Mouse (Mus musculus): ENCODE results near the gene Npdc1. TPM values are rescaled to one million over a fixed set of nuclear protein-coding genes. Genes with fewer than 3 reads are reported as not detected.
A peak's percentile ranks its signal among the peaks of the same experiment; 100 is the strongest.

Npdc1 gene
- 6.3 and 7.2 TPM in 2 replicates for polyA plus RNA-seq (2015; fragmentation: Nextera tagmentation; extraction: Ambion mirVana)

DNA sequence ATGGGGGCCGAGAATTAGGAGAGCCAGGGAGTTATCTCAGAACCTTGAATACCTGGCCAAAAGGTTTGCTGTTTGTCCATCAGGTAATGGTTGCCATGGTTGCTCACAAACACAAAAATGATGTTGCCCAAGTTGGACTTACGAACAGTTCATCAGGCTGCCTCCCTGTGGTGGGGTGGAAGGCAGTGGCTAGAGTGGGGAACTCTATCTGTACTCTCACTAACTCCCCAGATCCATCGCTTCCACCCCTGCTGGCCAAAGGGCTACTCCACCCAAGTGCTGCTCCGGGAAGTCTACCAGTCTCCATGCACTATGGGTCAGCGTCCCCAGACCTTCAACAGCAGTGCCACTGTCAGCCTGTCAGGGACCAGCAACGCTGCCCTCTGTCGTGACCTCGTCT is at the start of gene Npdc1:
TSS of gene Npdc1 (plus strand) at position 301 of the 400 bp plus-strand sequence.
- DNase-seq (ENCODE audit: low spot score): no peak

DNA sequence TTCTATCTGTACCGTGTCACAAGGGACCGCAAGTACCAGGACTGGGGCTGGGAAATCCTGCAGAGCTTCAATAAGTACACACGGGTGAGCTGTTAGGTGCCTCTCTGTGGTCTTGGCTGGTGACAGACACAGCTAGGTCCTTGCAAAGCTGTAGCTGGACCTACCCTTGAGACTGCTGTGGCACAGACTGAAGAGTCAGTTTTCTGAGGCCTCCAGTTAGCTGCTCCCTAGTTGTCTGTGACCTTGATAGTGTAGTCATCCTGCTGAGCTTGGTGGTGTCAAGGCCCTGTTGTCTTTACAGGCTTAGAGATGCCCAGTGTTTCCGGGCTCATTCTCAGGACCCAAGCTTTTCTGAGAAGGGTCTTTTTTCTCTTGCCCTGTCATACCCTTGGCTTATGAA is 49.7 kb upstream of the Npdc1 start:
- no peak for DNase-seq (ENCODE audit: low spot score)

DNA sequence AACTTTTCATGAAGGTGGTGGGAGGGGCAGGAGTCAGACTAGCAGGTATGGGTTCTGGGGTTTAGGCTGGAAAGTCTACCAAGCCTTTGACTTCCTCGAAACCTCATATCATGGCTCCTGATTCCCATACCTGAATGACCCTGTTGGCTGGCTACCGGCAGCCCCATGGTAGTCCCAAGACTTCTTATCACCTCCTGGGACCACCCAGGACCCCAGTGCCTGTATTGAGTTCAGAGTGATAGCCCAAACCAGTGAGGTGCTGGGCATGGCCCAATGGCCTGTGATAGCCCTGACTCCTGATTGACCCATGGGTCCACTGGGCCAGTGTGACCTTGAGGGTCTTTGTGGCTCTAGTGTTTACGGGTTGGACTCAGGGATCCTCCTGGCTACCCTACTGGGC is 48.5 kb upstream of the Npdc1 start:
- DNase-seq (ENCODE audit: low spot score): no peak

DNA sequence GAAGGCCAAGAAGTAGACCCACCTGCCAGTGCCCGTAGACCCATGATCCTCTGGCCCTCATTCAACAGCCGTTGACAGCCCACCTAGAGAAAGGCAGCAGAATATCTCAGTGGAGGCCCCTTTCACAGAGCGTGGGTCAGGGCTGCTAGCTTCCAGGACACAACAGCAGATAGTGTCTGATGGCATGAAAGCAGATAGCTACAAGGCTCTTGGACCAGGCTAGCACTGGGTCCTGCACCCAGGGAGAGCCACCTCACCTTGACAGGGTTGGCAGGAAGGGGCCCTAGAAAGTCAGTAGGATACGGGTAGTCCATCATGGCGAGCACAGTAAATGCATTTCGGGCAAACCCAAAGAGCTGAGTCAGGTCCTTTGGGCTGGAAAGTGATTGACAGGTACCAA is 44.9 kb upstream of the Npdc1 start:
- DNase-seq (ENCODE audit: low spot score): no peak

DNA sequence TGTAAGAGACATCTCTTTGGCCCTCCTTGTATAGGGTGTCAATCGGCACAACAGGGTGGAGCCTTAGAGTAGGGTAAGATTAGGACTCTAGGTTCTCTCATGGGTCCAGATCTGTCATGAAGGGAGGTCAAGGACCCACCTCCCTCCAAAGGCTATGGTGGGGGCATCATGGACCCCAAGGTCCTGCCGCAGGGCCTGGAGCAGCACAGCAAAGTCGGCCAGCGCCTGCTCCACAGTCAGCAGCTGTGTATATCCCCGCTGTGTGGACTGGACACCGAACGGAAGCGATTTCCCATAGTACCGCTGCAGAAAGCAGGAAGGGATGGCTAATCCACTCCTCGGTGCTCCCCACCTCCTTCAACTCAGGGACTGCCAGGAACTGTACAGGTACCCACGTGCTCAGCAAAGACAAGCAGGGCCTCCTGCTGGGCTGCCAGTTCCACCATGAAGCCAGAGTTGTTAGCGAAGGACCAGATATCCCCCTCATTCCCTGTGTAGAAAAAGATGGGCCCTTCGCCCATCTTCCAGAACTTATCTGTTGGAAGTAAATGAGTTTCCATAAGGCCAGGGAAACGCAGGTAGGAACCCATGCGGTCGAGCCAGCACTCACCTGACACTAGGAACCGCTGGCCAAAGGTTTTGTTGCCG is 43.6 kb upstream of the Npdc1 start:
- no peak for DNase-seq (ENCODE audit: low spot score)

DNA sequence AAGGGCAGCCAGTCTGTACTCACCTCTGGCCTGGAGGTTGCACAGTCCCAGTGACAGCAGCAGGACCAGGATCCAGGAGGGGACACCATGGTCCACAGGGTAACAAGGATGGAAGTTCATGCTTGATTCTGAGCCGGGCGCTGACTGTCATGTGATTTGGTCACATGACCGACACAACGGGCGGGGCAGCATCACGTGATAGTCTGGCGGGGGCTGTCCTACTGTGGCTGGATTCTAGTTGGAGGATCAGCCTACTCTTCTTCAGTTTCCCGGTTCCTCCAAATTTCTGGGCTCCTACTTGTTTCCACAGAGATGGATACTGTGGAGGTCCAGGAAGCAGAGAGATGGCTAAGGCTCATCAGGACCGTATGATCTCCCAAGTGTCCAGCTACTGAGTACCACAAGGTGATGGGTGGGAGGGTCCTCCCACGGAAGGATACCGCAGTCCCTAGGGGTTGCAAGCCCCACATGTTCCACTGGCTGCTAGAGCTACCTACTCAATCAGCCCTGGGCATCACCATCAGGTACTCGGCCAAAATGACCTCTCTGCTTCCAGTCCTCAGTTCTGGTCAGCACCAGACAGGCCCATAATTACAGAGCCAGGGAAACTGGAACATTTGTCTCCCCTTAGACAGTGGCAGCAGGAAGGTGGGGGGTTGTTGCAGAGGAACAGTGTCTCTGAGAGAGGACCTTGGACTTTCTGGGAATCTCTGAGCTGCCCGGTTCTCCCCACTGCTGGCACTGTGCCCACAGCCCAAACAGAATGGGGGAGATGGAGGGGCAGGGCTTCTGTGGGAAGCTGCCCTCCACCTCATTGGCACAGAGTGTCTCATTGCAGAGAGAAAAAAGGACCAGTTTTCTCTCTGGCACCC is 42.7 kb upstream of the Npdc1 start, which contains the start of gene Dpp7:
TSS of gene Dpp7 (minus strand) at position 152 of the 872 bp plus-strand sequence.
- peak; percentile 74 for DNase-seq (ENCODE audit: low spot score)

DNA sequence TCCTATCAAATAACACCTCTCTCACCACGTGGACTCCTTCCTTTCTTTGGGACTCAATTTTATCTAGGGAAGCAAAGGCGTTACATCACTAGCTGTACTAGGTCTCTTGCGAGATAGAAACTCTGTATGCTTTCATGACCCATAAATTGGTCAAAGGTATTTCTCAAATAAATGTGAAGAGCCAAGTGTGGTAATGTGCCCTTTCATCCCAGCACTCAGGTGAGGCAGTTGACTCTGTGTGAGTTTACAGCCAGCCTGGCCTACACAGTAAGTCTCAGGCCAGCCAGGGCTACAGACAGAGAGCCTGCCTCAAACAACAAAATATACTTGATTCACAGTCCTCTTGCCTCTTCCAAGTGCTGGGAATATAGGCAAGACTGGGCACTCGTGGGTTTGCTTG is 39.3 kb upstream of the Npdc1 start:
- no peak for DNase-seq (ENCODE audit: low spot score)

DNA sequence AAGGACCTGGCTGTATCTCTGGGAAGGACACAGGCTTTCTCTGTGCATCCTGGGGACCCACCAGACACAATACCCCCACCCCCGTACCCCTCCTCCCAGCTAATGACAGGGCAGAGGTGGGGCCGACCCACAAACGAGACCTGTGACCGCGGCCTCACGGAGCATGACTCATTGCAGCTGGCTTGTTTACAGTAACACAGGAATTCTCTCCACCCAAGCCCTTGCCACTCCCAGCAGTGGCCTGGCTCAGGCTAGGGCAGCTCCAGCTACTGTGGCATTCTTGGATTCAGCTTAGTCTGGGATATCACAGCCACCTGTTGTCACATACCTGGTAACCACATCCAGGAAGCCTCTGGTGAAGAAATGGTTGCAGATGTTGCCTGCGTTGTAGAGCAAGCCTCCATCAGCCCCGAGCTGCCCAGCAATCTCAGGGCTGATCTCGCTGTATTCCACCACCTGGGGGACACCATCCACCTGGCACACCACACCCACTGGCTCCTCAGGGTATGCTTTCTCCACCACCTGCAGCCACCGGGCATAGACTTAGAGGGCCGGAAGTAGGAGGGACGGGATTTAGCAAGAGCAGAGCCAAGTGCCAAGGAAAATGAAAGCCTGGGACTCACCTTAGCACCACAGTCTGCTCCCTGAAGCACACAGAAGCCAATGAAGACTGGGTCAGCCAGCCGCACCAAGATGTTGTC is 35.5 kb upstream of the Npdc1 start:
- DNase-seq (ENCODE audit: low spot score): no peak

DNA sequence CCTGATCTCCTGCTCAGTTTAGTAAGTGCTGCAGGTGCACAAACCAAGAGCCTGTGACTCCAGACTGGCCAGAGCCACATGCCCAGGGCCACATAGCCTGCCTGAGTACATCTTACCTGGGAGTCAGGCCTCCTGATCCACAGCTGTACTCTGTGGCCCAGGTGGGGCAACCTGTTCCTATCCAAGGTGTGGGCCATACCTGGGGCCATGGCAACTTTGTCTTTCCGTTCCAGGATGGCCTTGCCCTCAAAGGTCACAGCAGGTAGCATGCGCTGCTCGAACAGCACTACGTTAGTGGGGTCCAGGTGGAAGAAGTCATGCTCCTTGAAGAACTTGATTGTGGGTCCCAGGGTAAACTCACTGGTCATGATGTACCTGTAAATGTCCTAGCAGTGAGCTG is 34.8 kb upstream of the Npdc1 start:
- no peak for DNase-seq (ENCODE audit: low spot score)

DNA sequence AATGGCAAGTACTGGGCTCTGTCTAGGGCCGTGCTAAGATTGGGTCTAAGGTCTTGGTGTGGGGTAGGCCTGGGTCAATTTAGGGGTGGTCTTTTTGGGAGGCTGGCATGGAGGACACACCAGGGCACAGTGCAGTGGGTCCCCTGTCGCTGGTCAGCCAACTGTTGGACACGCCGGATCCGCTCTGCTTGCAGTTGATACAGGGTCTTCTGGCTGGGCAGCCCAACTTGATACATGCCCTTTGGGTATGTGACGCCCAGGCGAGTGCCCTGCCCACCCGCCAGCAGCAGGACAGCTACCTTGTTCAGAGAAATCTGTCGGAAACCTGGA is 34.4 kb upstream of the Npdc1 start:
- DNase-seq (ENCODE audit: low spot score): no peak

DNA sequence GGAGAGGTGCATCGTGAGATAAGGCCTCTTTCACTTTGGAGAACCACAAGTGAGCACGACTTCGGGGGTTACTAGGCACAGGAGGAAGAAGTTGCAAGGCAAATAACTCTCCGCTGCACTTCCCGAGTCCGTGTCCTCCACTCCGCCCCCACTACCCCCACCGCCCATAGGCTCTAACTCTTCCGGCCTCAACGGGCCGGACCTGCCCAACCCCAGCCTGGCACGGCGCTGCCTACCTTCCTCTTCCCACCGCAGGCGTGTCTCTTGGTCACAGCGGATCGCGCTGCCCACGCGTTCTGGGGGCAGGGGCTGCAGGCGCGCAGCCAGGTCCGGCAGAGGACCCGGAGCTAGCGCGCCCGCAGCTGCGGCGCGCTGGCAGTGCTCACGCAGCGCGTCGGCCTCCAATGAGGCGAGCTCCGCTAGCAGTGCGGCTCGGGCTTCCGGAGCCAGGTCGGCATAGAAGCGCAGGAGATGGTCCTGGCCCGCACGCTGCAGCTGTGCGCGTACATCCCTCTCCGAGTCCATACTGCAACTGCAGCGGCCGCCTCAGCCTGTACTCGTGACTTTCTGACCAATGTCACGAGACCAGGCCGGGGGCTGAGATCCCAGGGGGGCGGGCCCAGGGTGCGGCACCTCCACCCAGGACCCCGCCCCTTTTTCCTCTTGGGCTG is 33.9 kb upstream of the Npdc1 start, which contains the start of gene Uap1l1:
TSS of gene Uap1l1 (minus strand) at position 592 of the 671 bp plus-strand sequence.
- peak; percentile 62 for DNase-seq (ENCODE audit: low spot score)

DNA sequence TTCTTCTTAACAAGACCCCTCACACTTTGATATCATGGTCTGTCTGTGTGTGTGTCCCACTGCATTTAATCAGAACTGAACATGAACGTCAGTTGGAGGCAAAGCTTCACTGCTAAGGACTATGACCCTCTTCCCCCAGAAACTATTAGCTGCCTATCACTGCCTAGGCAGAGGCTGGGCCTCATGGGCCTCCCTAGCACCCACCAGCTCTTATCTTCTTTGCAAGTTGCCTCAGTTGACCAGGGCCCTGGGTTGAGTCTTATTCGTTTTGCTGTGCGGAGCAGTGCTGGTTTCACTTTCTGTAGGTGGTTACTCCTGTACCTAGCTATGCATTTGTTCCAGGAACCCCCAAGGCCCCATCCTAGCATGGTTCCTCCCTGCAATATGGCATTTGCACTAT is 29.2 kb upstream of the Npdc1 start:
- no peak for DNase-seq (ENCODE audit: low spot score)

DNA sequence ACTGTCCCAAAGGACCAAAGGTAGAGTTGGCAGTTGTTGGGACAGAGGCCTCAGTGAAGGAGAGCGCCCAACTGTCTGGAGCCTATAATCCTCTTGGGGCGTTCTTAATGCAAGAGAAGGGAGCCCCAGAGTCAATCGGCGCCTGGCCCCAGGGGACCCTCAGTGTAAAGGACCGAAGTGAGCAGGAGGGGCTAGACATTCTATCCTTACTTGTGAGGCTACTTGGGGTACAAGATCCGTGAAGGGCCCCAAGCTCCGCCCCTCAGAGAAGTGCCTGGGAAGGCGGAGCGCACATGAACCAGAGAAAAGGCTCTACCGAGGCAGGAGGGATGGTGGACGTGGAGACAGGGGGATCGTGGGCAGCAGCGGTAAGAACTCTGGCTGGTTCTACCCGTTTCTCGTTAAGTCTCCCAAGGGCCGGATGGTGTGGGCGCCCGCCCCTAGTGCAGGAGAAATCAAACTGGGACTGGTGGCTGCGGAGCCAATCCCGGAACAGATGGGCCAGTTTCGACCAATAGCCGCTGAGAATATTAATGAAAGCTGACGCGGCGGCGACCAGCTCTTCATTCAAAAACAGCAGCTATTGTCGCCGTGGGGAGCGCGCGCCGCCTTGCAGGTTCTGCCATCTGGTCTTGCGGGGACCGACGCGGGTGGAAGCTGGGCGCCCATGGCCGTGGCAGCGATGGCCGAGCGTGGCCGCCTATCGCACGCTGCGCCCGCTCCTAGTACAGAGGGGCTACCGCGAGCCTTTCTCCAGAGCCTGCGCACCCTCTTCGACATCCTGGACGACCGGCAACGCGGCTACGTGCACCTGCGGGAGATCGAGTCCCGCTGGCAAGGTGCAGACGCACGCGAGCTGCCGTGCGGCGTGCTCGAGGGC is 27.1 kb upstream of the Npdc1 start, which contains the start of gene Sapcd2:
TSS of gene Sapcd2 (plus strand) at position 558 of the 880 bp plus-strand sequence.
- DNase-seq (ENCODE audit: low spot score): peak; percentile 84

DNA sequence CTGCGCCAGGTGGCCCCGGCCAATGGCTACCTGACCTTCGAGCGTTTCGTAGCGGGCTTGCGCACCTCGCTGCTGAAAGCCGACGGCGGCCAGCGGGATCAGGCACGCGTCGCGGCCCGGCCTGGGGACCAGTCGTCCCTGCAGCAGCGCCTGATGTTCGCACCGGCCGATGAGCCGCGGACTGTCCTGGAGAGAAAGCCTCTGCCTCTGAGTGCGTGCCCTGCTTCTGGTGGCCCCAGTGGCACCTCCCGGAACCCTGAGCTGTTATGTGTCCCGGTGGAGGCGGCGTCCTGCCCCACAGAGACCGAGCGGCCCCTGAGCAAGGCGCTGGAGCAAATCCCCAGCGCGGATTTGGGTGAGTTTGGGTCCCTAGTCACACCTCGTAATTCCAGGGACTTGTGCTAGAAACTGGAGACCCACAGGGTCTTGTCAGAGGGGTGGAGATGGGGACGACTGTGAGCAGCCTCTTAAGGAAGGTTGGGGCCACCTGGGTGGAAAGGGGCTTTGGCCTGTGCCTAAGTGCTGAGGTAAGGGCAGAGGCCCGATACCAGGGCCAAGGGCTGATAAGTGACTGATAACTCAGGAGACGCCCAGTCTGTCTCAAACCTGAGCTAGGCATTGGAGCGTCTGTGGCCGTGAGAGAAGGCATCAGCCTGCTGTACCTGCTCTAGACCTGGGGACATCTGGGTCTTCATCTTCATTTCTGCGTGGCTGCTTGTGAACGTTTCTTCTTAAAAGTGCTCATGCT is 26.3 kb upstream of the Npdc1 start:
- DNase-seq (ENCODE audit: low spot score): peak; percentile 11

DNA sequence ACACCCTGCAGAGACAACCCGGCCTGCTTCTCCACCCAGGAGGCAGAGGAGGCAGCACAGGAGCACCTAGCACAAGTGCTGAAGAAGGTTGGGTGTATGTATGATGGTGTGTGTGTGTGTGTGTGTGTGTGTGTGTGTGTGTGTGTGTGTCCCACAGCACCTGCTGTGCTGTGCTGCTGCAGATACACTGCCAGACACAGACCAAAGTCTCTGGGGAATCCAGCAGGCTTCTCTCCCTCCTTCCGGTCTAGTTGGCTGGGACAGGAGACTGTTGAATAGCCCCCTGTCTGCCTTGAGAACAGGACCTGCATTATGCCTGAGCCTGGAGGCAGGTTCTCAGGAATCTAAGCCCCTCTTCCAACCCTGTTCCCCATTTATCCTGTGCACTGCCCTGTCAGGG is 25.7 kb upstream of the Npdc1 start:
- no peak for DNase-seq (ENCODE audit: low spot score)

DNA sequence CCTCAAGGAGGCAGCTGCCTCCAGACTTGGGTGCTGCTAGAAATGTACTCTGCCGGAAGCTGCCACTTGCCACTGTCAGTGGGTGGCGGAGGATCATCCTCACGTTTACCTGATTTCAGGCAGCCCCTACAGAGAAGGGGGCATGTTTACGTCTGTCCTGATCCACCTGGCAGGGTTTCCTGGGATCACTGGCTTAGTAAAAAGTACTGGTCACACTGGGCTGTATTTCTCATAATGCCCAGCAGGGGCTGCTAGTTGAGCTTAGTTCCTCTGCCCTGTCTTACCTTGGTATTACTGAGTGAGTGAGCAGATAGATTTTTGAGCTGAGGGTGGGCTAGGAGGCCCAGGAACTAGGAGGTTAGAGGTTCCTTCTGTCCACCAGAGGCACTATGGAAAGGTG is 22.6 kb upstream of the Npdc1 start:
- DNase-seq (ENCODE audit: low spot score): peak; percentile 37

DNA sequence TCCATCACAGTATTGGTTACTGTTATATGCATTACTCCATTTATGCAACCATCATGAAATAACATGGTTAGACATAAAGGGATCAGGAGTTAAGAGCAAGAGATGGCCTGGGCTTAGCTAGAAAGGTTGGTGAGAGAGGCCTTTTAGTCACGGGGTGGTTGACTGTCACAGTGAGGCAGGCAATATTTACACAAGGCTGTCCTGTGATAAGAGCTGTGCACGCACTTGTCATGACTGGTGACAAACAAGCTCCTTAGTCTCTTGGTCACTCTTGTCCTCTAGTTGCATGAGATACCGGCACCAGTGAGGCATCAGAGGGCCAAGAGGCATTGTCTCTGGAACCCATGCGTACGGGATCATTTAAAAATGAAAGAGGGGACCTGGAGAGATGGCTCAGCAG is 14.7 kb upstream of the Npdc1 start:
- no peak for DNase-seq (ENCODE audit: low spot score)

DNA sequence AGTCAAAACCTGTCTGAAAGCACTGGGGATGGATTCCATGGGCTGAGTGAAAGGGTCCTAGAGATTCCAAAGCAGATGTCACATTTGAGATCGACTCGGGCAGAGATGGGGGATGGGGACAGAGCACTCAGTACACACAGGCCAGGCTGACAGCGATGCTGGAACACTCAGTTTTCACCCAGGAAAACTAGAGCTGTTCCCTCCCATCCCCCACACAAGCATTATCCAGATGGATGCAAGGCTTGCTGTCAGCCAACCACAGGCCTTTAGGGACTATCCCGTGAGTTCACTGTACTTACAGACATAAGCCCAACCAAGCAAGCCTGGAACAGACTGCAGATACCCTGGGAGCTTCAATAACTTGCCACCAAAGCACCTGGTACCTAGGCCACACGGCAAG is 7.9 kb upstream of the Npdc1 start:
- no peak for DNase-seq (ENCODE audit: low spot score)

Data from thymus, postnatal 0 days (tissue).